ENCODE assay signal across 16 mouse cellular contexts in the genomic region with DNA sequence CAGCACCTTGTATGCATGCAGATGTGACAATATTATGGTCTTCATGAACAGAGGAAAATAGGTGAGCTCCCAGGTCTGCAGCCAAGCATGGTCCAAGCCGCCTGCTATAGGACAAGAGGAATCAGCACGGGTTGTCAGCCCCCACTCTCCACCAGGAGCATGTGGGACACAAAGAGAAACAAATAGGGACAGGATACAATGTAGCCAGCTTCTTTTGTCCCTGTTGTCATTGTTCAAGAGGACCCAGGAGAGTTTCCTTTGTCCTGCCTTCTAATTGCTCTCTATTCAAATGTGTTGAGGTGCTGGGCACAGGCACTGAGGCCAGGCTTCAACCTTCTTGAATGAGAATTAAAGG.
DNase-seq lines count a peak whose midpoint lies in the region; ATAC-seq and TF ChIP-seq lines count a peak whose summit lies in the region.
"Had no signal": no experiment of that assay in that cellular context is flagged by ENCODE, and none has a peak within 500 bp of the region (broad histone marks: within the 10 kb centered on the region; RNA-seq: fewer than 3 reads in every experiment).

No protein-coding gene starts in this region.

- peak overlapping the region; percentile 27 for H3K27ac ChIP-seq in forebrain, embryonic 10.5 days
- H3K27ac ChIP-seq in hindbrain, embryonic 11.5 days (ENCODE audit: low read depth, low read length), result no peak overlapping the region
- peak overlapping the region; percentile 88 for H3K27ac ChIP-seq in midbrain, embryonic 14.5 days (replicated peaks; ENCODE audit: low read depth, low read length)
- no peak overlapping the region for H3K27ac ChIP-seq in gastrocnemius, adult 2 months
- H3K27ac ChIP-seq: layer of hippocampus, adult 2 months; lung, embryonic 15.5 days had no signal

- no peak for TF ChIP-seq CTCF in gastrocnemius, adult 2 months (IDR thresholded peaks at IDR 0.05)

- no peak overlapping the region for H3K4me2 ChIP-seq in hindbrain, embryonic 11.5 days (replicated peaks; ENCODE audit: low read depth, low read length)
- no peak overlapping the region for H3K4me2 ChIP-seq in midbrain, embryonic 14.5 days (ENCODE audit: low read length)
- H3K4me2 ChIP-seq: liver, embryonic 11.5 days; lung, embryonic 15.5 days had no signal

- peaks cover 33% of the 10 kb centered on the region for H3K4me1 ChIP-seq in forebrain, embryonic 10.5 days
- H3K4me1 ChIP-seq in hindbrain, embryonic 11.5 days (replicated peaks; ENCODE audit: control insufficient read depth, insufficient read depth, low read length), result peaks cover 3% of the 10 kb centered on the region; the same call in 1 of the 2 replicates
- H3K4me1 ChIP-seq in midbrain, embryonic 14.5 days (ENCODE audit: control insufficient read depth, insufficient read depth, low read length), result peaks cover 9% of the 10 kb centered on the region

- peak; percentile 61 for ATAC-seq in hindbrain, embryonic 11.5 days (ENCODE audit: low FRiP score)
- peak; percentile 55; the same call in 1 of the 2 replicates for ATAC-seq in midbrain, embryonic 14.5 days (ENCODE audit: low FRiP score, low TSS enrichment)

- H3K36me3 ChIP-seq in forebrain, embryonic 10.5 days (replicated peaks), result no peaks in the 10 kb centered on the region
- no peaks in the 10 kb centered on the region for H3K36me3 ChIP-seq in hindbrain, embryonic 11.5 days (ENCODE audit: control insufficient read depth, insufficient read depth, low read length)
- H3K36me3 ChIP-seq in midbrain, embryonic 14.5 days (ENCODE audit: control insufficient read depth, insufficient read depth, low read length), result no peaks in the 10 kb centered on the region
- H3K36me3 ChIP-seq: embryonic facial prominence, embryonic 10.5 days; lung, embryonic 15.5 days had no signal

- peak; percentile 76 for DNase-seq in ES-CJ7 (ENCODE audit: low read depth, low spot score)
- DNase-seq in forebrain, embryonic 10.5 days (ENCODE audit: extremely low spot score, low spot score), result no peak
- DNase-seq in hindbrain, embryonic 11.5 days (ENCODE audit: low spot score), result peak; percentile 27
- peak; percentile 35 for DNase-seq in midbrain, embryonic 14.5 days
- DNase-seq in layer of hippocampus, adult 8-10 months (ENCODE audit: low spot score in 2 of 2), result no peak
- no peak for DNase-seq in gastrocnemius, adult 2 months
- no peak for DNase-seq in kidney, adult 8-10 months
- no peak for DNase-seq in cerebellum, adult 18-20 months
- DNase-seq: cerebellum, postnatal 14 days; left cerebral cortex, postnatal 4 days had no signal

- H3K27me3 ChIP-seq in forebrain, embryonic 10.5 days (ENCODE audit: poor library complexity, severe bottlenecking), result no peaks in the 10 kb centered on the region
- no peaks in the 10 kb centered on the region for H3K27me3 ChIP-seq in hindbrain, embryonic 11.5 days (ENCODE audit: control insufficient read depth, insufficient read depth, low read length)
- H3K27me3 ChIP-seq in midbrain, embryonic 14.5 days (ENCODE audit: control insufficient read depth, insufficient read depth, low read length), result no peaks in the 10 kb centered on the region
- H3K27me3 ChIP-seq: lung, embryonic 15.5 days had no signal

- intact Hi-C loops in gastrocnemius, adult 2 months (cut with DNase I), result no loop called here

- 12% methylated on average over 2 of the region's 2 CpGs for WGBS in forebrain, embryonic 10.5 days
- WGBS in hindbrain, embryonic 11.5 days, result 18% methylated on average over 2 of the region's 2 CpGs
- 12% methylated on average over 2 of the region's 2 CpGs for WGBS in midbrain, embryonic 14.5 days

- no peak overlapping the region for H3K4me3 ChIP-seq in forebrain, embryonic 10.5 days
- no peak overlapping the region for H3K4me3 ChIP-seq in hindbrain, embryonic 11.5 days (ENCODE audit: low read depth, low read length)
- no peak overlapping the region for H3K4me3 ChIP-seq in midbrain, embryonic 14.5 days (replicated peaks; ENCODE audit: low read depth, low read length)
- H3K4me3 ChIP-seq in gastrocnemius, adult 2 months, result no peak overlapping the region
- H3K4me3 ChIP-seq: embryonic facial prominence, embryonic 10.5 days; erythroblast, embryonic 14.5 days; layer of hippocampus, adult 2 months; lung, embryonic 15.5 days; megakaryocyte, embryonic 14.5 days had no signal

- no peak overlapping the region for H3K9ac ChIP-seq in hindbrain, embryonic 11.5 days (ENCODE audit: low read depth, low read length)
- no peak overlapping the region for H3K9ac ChIP-seq in midbrain, embryonic 14.5 days (replicated peaks; ENCODE audit: low read length)
- H3K9ac ChIP-seq: lung, embryonic 15.5 days had no signal

- H3K9me3 ChIP-seq in forebrain, embryonic 10.5 days, result no peaks in the 10 kb centered on the region
- H3K9me3 ChIP-seq in hindbrain, embryonic 11.5 days (ENCODE audit: control insufficient read depth, low read length), result no peaks in the 10 kb centered on the region
- no peaks in the 10 kb centered on the region for H3K9me3 ChIP-seq in midbrain, embryonic 14.5 days (ENCODE audit: control insufficient read depth, low read length)
- H3K9me3 ChIP-seq: embryonic facial prominence, embryonic 10.5 days; lung, embryonic 15.5 days; megakaryocyte, embryonic 14.5 days had no signal

Comparison
In these comparisons a context has a peak if more than half of its experiments do, and no peak if none do; other contexts are left out.
1. DNase-seq: peak in ES-CJ7 (single experiment), hindbrain, embryonic 11.5 days (single experiment) and midbrain, embryonic 14.5 days (single experiment); none in forebrain, embryonic 10.5 days (single experiment), layer of hippocampus, adult 8-10 months (0 of 2), gastrocnemius, adult 2 months (single experiment), kidney, adult 8-10 months (0 of 2) and cerebellum, adult 18-20 months (0 of 2).
2. H3K27ac ChIP-seq: peak in forebrain, embryonic 10.5 days (single experiment) and midbrain, embryonic 14.5 days (single experiment); none in hindbrain, embryonic 11.5 days (single experiment) and gastrocnemius, adult 2 months (single experiment).